16 mouse cellular contexts compared by ENCODE assay signal in genomic region chr7:24413630-24414029, GRCm38 (mm10). TPM values are rescaled to one million over a fixed set of nuclear protein-coding genes. Genes with fewer than 3 reads are reported as not detected.
DNase-seq lines count a peak whose midpoint lies in the region; ATAC-seq and TF ChIP-seq lines count a peak whose summit lies in the region.
"Had no signal": no experiment of that assay in that cellular context is flagged by ENCODE, and none has a peak within 500 bp of the region (broad histone marks: within the 10 kb centered on the region; RNA-seq: fewer than 3 reads in every experiment).

No protein-coding gene starts in this region.

- H3K4me1 ChIP-seq in lung, adult 2 months (ENCODE audit: control insufficient read depth, insufficient read depth, low read length): no peaks in the 10 kb centered on the region
- H3K4me1 ChIP-seq: midbrain, embryonic 12.5 days had no signal

- H3K4me3 ChIP-seq in lung, adult 2 months (replicated peaks; ENCODE audit: extremely low read depth, low read depth, low read length): no peak overlapping the region
- H3K4me3 ChIP-seq: forebrain, embryonic 10.5 days; hindbrain, embryonic 10.5 days; kidney, embryonic 15.5 days; midbrain, embryonic 12.5 days had no signal

- no peak for TF ChIP-seq CTCF in lung, adult 2 months (IDR thresholded peaks at IDR 0.05; ENCODE audit: insufficient read depth, low read length)

- DNase-seq in lung, postnatal 36 days: peak; percentile 30
- DNase-seq in lung, adult 2 months: no peak
- peak; percentile 31 to 41 for DNase-seq in spleen, adult 18-20 months
- peak; percentile 71 for DNase-seq in thymus, postnatal 4 days
- DNase-seq in kidney, postnatal 25 days: no peak
- no peak for DNase-seq in adrenal gland, adult 18-20 months (ENCODE audit: low spot score in 2 of 2)
- DNase-seq: cerebellum, adult 18-20 months had no signal

- WGBS in lung, adult 2 months: 65% methylated on average over 3 of the region's 3 CpGs

- peak; percentile 99 for ATAC-seq in activated CD4-positive, CD25-positive, alpha-beta regulatory T cell, adult 4 months

- no peak for TF ChIP-seq POLR2A in lung, adult 2 months (IDR thresholded peaks at IDR 0.05; ENCODE audit: borderline replicate concordance, extremely low read depth, low read depth, low read length)

RNA-seq across cellular contexts. Expression of gene Smg9, which starts 14.2 kb away (rescaled TPM):
- 35.8 and 58.4 TPM in 2 replicates for polyA plus RNA-seq in lung, adult 2 months (2012; rRNA removed)
- polyA plus RNA-seq in activated CD4-positive, CD25-positive, alpha-beta regulatory T cell, adult 4 months (2017; shearing (Covaris generic)): 10 to 100 TPM; 24.1 to 31.0 TPM
- 10 to 100 TPM; 17.7 to 20.1 TPM for total RNA-seq in adrenal gland, adult 18-20 months (2021)

RNA-seq across cellular contexts. Expression of gene Irgc1, which starts 38.5 kb away (rescaled TPM):
- polyA plus RNA-seq in lung, adult 2 months (2012; rRNA removed): 0.69 and 3.8 TPM in 2 replicates
- polyA plus RNA-seq in activated CD4-positive, CD25-positive, alpha-beta regulatory T cell, adult 4 months (2017; shearing (Covaris generic)): not detected
- total RNA-seq in adrenal gland, adult 18-20 months (2021): not detected
- total RNA-seq: layer of hippocampus, adult 8-10 months had no signal
- polyA plus RNA-seq: forebrain, embryonic 10.5 days; hindbrain, embryonic 10.5 days; kidney, embryonic 15.5 days; limb, embryonic 11.5 days; liver, embryonic 16.5 days; midbrain, embryonic 12.5 days; neural tube, embryonic 14.5 days had no signal

RNA-seq across cellular contexts. Expression of gene Kcnn4, which starts 43.6 kb away (rescaled TPM):
- 9.0 and 11.3 TPM in 2 replicates for polyA plus RNA-seq in lung, adult 2 months (2012; rRNA removed)
- 100 to 1,000 TPM; 101 to 105 TPM for polyA plus RNA-seq in activated CD4-positive, CD25-positive, alpha-beta regulatory T cell, adult 4 months (2017; shearing (Covaris generic))
- total RNA-seq in adrenal gland, adult 18-20 months (2021): 1 to 10 TPM in 1 of 2 experiments, under 1 TPM in 1; 0.60 to 1.5 TPM

RNA-seq across cellular contexts. Expression of gene Plaur, which starts 48.7 kb away (rescaled TPM):
- 65.6 and 88.8 TPM in 2 replicates for polyA plus RNA-seq in lung, adult 2 months (2012; rRNA removed)
- polyA plus RNA-seq in activated CD4-positive, CD25-positive, alpha-beta regulatory T cell, adult 4 months (2017; shearing (Covaris generic)): 1 to 10 TPM; 1.1 to 1.5 TPM
- total RNA-seq in adrenal gland, adult 18-20 months (2021): 10 to 100 TPM in 1 of 2 experiments, 1 to 10 TPM in 1; 6.5 to 14.4 TPM

Comparison
In these comparisons a context has a peak if more than half of its experiments do, and no peak if none do; other contexts are left out.
1. DNase-seq: peak in lung, postnatal 36 days (single experiment), spleen, adult 18-20 months (2 of 2) and thymus, postnatal 4 days (single experiment); none in lung, adult 2 months (single experiment), kidney, postnatal 25 days (0 of 2) and adrenal gland, adult 18-20 months (0 of 2).